Mouse (Mus musculus): ENCODE measurements around the gene Gcn1l1. TPM values are rescaled to one million over a fixed set of nuclear protein-coding genes. Genes with fewer than 3 reads are reported as not detected.
A peak's percentile ranks its signal among the peaks of the same experiment; 100 is the strongest.

Gcn1l1 gene
- polyA plus RNA-seq, 1 experiment from 2014 or later = 20.7 TPM

DNA sequence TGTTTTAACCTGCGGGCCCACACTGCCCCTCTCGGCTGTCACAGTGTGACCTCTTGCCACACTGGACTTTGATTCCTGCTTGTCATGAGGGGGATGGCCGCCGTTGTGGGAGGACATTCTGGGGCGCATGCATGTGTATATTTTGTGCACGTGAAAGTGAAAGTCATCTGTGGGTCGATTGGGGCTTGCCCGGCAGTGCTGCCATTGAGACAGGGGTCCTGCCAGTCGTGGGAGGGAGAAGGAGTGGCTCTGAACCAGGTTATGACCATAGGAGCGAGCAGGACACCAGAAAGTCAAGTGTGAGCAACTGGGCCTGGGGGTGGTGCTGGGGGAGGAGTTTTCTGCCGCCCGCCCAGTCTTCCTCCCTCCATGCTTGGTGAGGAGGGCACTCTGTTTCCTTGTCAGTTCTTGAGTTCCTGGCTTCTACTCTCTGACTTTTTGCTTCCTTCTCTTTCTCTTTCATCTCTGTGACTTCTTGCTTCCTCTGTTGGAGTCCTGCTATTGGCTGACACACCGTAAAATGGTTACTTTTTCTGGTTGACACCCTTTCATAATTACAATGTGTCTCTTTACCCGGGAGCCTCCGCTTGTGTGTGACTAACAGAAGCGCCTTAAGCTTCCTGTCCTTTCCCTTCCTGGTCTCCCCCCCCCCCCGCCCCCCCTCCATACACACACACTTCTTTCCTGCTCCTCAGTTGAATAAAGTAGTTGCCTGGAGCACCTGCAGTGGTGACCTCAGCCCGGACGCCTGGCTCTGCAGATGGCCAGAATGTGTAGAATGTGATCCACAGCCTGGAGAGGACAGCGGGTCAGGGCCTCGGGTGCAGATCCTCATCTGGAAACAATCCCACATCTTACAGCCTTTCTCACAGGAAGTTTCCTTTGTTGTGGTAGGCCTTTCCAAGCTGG is 43.2 kb upstream of the Gcn1l1 start:
- peak; percentile 27; the same call in 1 of the 2 replicates for ATAC-seq (replicated peaks; ENCODE audit: low FRiP score, low read depth)
- H3K4me1 ChIP-seq (replicated peaks; ENCODE audit: insufficient read depth, low read length) = peaks cover 60% of the 10 kb centered on the region
- H3K36me3 ChIP-seq (ENCODE audit: insufficient read depth, low read length) = 0 out of 2 replicates have a peak, but pooled peaks cover 3% of the 10 kb centered on the region
- no peaks in the 10 kb centered on the region for H3K27me3 ChIP-seq (ENCODE audit: insufficient read depth, low read length)
- no peak for DNase-seq (ENCODE audit: low spot score)
- no peak overlapping the region for H3K9ac ChIP-seq (ENCODE audit: low read depth, low read length)
- WGBS = 27% methylated on average over 21 of the region's 21 CpGs
- no peak for TF ChIP-seq CTCF (IDR thresholded peaks at IDR 0.05; ENCODE audit: low read depth)
- H3K9me3 ChIP-seq (replicated peaks; ENCODE audit: low read length) = no peaks in the 10 kb centered on the region
- H3K4me2 ChIP-seq (ENCODE audit: low read length) = peak overlapping the region; percentile 23; the same call in 1 of the 2 replicates
- no peak overlapping the region for H3K4me3 ChIP-seq (replicated peaks; ENCODE audit: low read depth, low read length)
- peak overlapping the region; percentile 78 for H3K27ac ChIP-seq

GRCm38 (mm10) chr5:115522531-115522930 is 42.5 kb upstream of the Gcn1l1 start:
- Histone ChIP-seq H3K27me3 (ENCODE audit: insufficient read depth, low read length) (no peaks in the 10 kb centered on the region), H3K36me3 (ENCODE audit: insufficient read depth, low read length) (0 out of 2 replicates have a peak, but pooled peaks cover 3% of the 10 kb centered on the region), H3K4me3 (replicated peaks; ENCODE audit: low read depth, low read length) (no peak overlapping the region), H3K9ac (ENCODE audit: low read depth, low read length) (no peak overlapping the region), H3K4me2 (ENCODE audit: low read length) (no peak overlapping the region), H3K4me1 (replicated peaks; ENCODE audit: insufficient read depth, low read length) (peaks cover 60% of the 10 kb centered on the region), H3K9me3 (replicated peaks; ENCODE audit: low read length) (no peaks in the 10 kb centered on the region), H3K27ac (peak overlapping the region; percentile 78)
- DNase-seq (ENCODE audit: low spot score) (no peak), ATAC-seq (replicated peaks; ENCODE audit: low FRiP score, low read depth) (no peak)
- no peak for TF ChIP-seq CTCF (IDR thresholded peaks at IDR 0.05; ENCODE audit: low read depth)
- 72% methylated on average over 4 of the region's 4 CpGs for WGBS

- Histone ChIP-seq H3K4me3 (replicated peaks; ENCODE audit: low read depth, low read length) (no peak overlapping the region), H3K9ac (ENCODE audit: low read depth, low read length) (no peak overlapping the region), H3K36me3 (ENCODE audit: insufficient read depth, low read length) (0 out of 2 replicates have a peak, but pooled peaks cover 3% of the 10 kb centered on the region), H3K4me2 (ENCODE audit: low read length) (no peak overlapping the region), H3K27ac (peak overlapping the region; percentile 78), H3K4me1 (replicated peaks; ENCODE audit: insufficient read depth, low read length) (peaks cover 60% of the 10 kb centered on the region), H3K9me3 (replicated peaks; ENCODE audit: low read length) (no peaks in the 10 kb centered on the region), H3K27me3 (ENCODE audit: insufficient read depth, low read length) (no peaks in the 10 kb centered on the region)
- DNase-seq (ENCODE audit: low spot score) = no peak
- no peak for TF ChIP-seq CTCF (IDR thresholded peaks at IDR 0.05; ENCODE audit: low read depth)
- WGBS = 64% methylated on average over 15 of the region's 15 CpGs
- ATAC-seq (replicated peaks; ENCODE audit: low FRiP score, low read depth) = peak; percentile 37; the same call in 1 of the 2 replicates
Observed at GRCm38 (mm10) chr5:115522981-115523499, 42.0 kb upstream of the Gcn1l1 start.

DNA sequence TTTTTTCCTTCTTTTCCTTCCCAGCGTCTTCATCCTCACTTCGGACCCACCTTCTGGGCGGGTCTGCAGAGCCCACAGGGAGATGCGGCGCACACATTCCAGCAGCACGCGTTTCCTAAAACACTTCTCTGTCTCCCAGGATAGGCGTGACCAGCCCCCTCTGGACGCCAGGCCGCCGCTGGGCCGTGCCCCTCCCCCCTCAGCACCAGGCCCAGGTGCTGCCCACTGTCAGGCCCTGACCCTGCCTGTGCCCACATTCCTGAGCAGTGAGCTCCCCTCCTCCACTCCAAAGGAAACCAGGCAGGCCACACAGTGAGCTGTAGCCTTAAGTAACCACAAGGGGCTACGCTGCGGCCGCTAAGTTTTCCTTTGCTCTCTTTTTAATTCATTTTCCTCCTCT is 41.1 kb upstream of the Gcn1l1 start:
- 10% methylated on average over 15 of the region's 15 CpGs for WGBS
- Histone ChIP-seq H3K36me3 (ENCODE audit: insufficient read depth, low read length) (0 out of 2 replicates have a peak, but pooled peaks cover 3% of the 10 kb centered on the region), H3K4me3 (replicated peaks; ENCODE audit: low read depth, low read length) (no peak overlapping the region), H3K4me2 (ENCODE audit: low read length) (peak overlapping the region; percentile 21), H3K27ac (peak overlapping the region; percentile 78), H3K27me3 (ENCODE audit: insufficient read depth, low read length) (no peaks in the 10 kb centered on the region), H3K4me1 (replicated peaks; ENCODE audit: insufficient read depth, low read length) (peaks cover 64% of the 10 kb centered on the region), H3K9ac (ENCODE audit: low read depth, low read length) (no peak overlapping the region), H3K9me3 (replicated peaks; ENCODE audit: low read length) (no peaks in the 10 kb centered on the region)
- peak; percentile 83 for DNase-seq (ENCODE audit: low spot score)
- TF ChIP-seq CTCF (IDR thresholded peaks at IDR 0.05; ENCODE audit: low read depth) = peak; percentile 60
- peak; percentile 78 for ATAC-seq (replicated peaks; ENCODE audit: low FRiP score, low read depth)

DNA sequence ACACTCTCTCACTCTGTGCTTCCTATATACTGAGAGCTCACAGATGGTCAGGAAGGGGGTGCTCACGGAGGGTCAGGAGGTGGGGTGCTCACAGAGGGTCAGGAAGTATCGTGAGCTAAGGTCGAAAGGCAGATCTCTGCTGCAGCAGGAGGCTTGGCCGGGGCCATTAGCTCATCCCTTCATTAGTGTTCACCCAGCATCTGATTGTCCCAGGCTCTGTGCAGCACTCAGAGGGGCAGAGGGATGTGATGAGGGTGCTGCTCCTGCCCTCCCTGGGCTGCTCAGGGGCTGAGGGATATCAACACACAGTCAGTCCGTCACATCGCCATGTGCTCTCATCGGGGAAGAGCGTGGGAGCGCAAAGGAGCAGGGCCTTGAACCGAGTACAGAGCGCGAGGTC is 40.6 kb upstream of the Gcn1l1 start:
- Histone ChIP-seq H3K9ac (ENCODE audit: low read depth, low read length) (no peak overlapping the region), H3K27me3 (ENCODE audit: insufficient read depth, low read length) (no peaks in the 10 kb centered on the region), H3K4me3 (replicated peaks; ENCODE audit: low read depth, low read length) (no peak overlapping the region), H3K4me2 (ENCODE audit: low read length) (peak overlapping the region; percentile 21), H3K9me3 (replicated peaks; ENCODE audit: low read length) (no peaks in the 10 kb centered on the region), H3K27ac (peak overlapping the region; percentile 78; the same call in 1 of the 2 replicates), H3K4me1 (replicated peaks; ENCODE audit: insufficient read depth, low read length) (peaks cover 69% of the 10 kb centered on the region), H3K36me3 (ENCODE audit: insufficient read depth, low read length) (0 out of 2 replicates have a peak, but pooled peaks cover 3% of the 10 kb centered on the region)
- no peak for DNase-seq (ENCODE audit: low spot score)
- 32% methylated on average over 12 of the region's 12 CpGs for WGBS
- TF ChIP-seq CTCF (IDR thresholded peaks at IDR 0.05; ENCODE audit: low read depth) = no peak
- peak; percentile 3; the same call in 1 of the 2 replicates for ATAC-seq (replicated peaks; ENCODE audit: low FRiP score, low read depth)

GRCm38 (mm10) chr5:115525416-115525815 is 39.6 kb upstream of the Gcn1l1 start:
- Histone ChIP-seq H3K36me3 (ENCODE audit: insufficient read depth, low read length) (0 out of 2 replicates have a peak, but pooled peaks cover 3% of the 10 kb centered on the region), H3K4me3 (replicated peaks; ENCODE audit: low read depth, low read length) (no peak overlapping the region), H3K9ac (ENCODE audit: low read depth, low read length) (no peak overlapping the region), H3K9me3 (replicated peaks; ENCODE audit: low read length) (no peaks in the 10 kb centered on the region), H3K27ac (no peak overlapping the region), H3K4me1 (replicated peaks; ENCODE audit: insufficient read depth, low read length) (peaks cover 75% of the 10 kb centered on the region), H3K4me2 (ENCODE audit: low read length) (no peak overlapping the region), H3K27me3 (ENCODE audit: insufficient read depth, low read length) (no peaks in the 10 kb centered on the region)
- WGBS = 64% methylated on average over 4 of the region's 4 CpGs
- ATAC-seq (replicated peaks; ENCODE audit: low FRiP score, low read depth) (no peak), DNase-seq (ENCODE audit: low spot score) (no peak)
- no peak for TF ChIP-seq CTCF (IDR thresholded peaks at IDR 0.05; ENCODE audit: low read depth)

Data from kidney, postnatal 0 days (tissue).